Mouse (Mus musculus): Measurements from ENCODE around the gene Fry. TPM values are rescaled to one million over a fixed set of nuclear protein-coding genes. Genes with fewer than 3 reads are reported as not detected.

Gene Fry
- polyA plus RNA-seq, 1 experiment from 2014 or later, result 11.1 TPM

GRCm38 (mm10) chr5:150176251-150177015 lies 58.0 kb downstream of the Fry start:
- Histone ChIP-seq H3K27me3 (no peaks in the 10 kb centered on the region), H3K27ac (no peak overlapping the region), H3K4me1 (0 out of 2 replicates have a peak, but pooled peaks cover 4% of the 10 kb centered on the region), H3K9ac (no peak overlapping the region), H3K9me3 (no peaks in the 10 kb centered on the region), H3K4me3 (no peak overlapping the region), H3K36me3 (no peaks in the 10 kb centered on the region), H3K4me2 (no peak overlapping the region)
- 87% methylated on average over 13 of the region's 13 CpGs for WGBS
- no peak for ATAC-seq (ENCODE audit: insufficient number of reproducible peaks, insufficient read depth, low FRiP score, low TSS enrichment, low read depth)

- H3K36me3 ChIP-seq, result no peaks in the 10 kb centered on the region
- no peak overlapping the region for H3K9ac ChIP-seq
- WGBS, result 87% methylated on average over 1 of the region's 1 CpGs
- no peaks in the 10 kb centered on the region for H3K4me1 ChIP-seq
- no peaks in the 10 kb centered on the region for H3K27me3 ChIP-seq
- H3K9me3 ChIP-seq, result no peaks in the 10 kb centered on the region
- ATAC-seq (ENCODE audit: insufficient number of reproducible peaks, insufficient read depth, low FRiP score, low TSS enrichment, low read depth), result no peak
- H3K4me3 ChIP-seq, result no peak overlapping the region
- H3K4me2 ChIP-seq, result no peak overlapping the region
- no peak overlapping the region for H3K27ac ChIP-seq
Observed at GRCm38 (mm10) chr5:150177757-150178156, 59.3 kb downstream of the Fry start.

GRCm38 (mm10) chr5:150178194-150178801 lies 59.9 kb downstream of the Fry start:
- no peaks in the 10 kb centered on the region for H3K9me3 ChIP-seq
- WGBS, result 85% methylated on average over 2 of the region's 2 CpGs
- no peaks in the 10 kb centered on the region for H3K4me1 ChIP-seq
- ATAC-seq (ENCODE audit: insufficient number of reproducible peaks, insufficient read depth, low FRiP score, low TSS enrichment, low read depth), result no peak
- no peak overlapping the region for H3K9ac ChIP-seq
- no peak overlapping the region for H3K4me2 ChIP-seq
- H3K27ac ChIP-seq, result no peak overlapping the region
- H3K27me3 ChIP-seq, result no peaks in the 10 kb centered on the region
- no peak overlapping the region for H3K4me3 ChIP-seq
- H3K36me3 ChIP-seq, result no peaks in the 10 kb centered on the region

- Histone ChIP-seq H3K4me2 (no peak overlapping the region), H3K4me3 (no peak overlapping the region), H3K27ac (no peak overlapping the region), H3K9ac (no peak overlapping the region), H3K36me3 (no peaks in the 10 kb centered on the region), H3K27me3 (no peaks in the 10 kb centered on the region), H3K4me1 (no peaks in the 10 kb centered on the region), H3K9me3 (no peaks in the 10 kb centered on the region)
- ATAC-seq (ENCODE audit: insufficient number of reproducible peaks, insufficient read depth, low FRiP score, low TSS enrichment, low read depth), result no peak
- 69% methylated on average over 1 of the region's 1 CpGs for WGBS
Observed at GRCm38 (mm10) chr5:150180985-150181607, 62.7 kb downstream of the Fry start.

- Histone ChIP-seq H3K4me2 (no peak overlapping the region), H3K27ac (no peak overlapping the region), H3K9me3 (no peaks in the 10 kb centered on the region), H3K9ac (no peak overlapping the region), H3K27me3 (no peaks in the 10 kb centered on the region), H3K4me1 (no peaks in the 10 kb centered on the region), H3K4me3 (no peak overlapping the region), H3K36me3 (no peaks in the 10 kb centered on the region)
- ATAC-seq (ENCODE audit: insufficient number of reproducible peaks, insufficient read depth, low FRiP score, low TSS enrichment, low read depth), result no peak
- WGBS, result 74% methylated on average over 3 of the region's 3 CpGs
Observed at GRCm38 (mm10) chr5:150184959-150185358, 66.5 kb downstream of the Fry start.

GRCm38 (mm10) chr5:150186121-150186520 lies 67.7 kb downstream of the Fry start:
- H3K4me2 ChIP-seq, result no peak overlapping the region
- no peak for ATAC-seq (ENCODE audit: insufficient number of reproducible peaks, insufficient read depth, low FRiP score, low TSS enrichment, low read depth)
- H3K27ac ChIP-seq, result no peak overlapping the region
- H3K4me1 ChIP-seq, result no peaks in the 10 kb centered on the region
- H3K4me3 ChIP-seq, result no peak overlapping the region
- no peak overlapping the region for H3K9ac ChIP-seq
- 91% methylated on average over 4 of the region's 4 CpGs for WGBS
- no peaks in the 10 kb centered on the region; the same call in 1 of the 2 replicates for H3K9me3 ChIP-seq
- no peaks in the 10 kb centered on the region for H3K36me3 ChIP-seq
- H3K27me3 ChIP-seq, result no peaks in the 10 kb centered on the region

GRCm38 (mm10) chr5:150186676-150187075 lies 68.2 kb downstream of the Fry start:
- Histone ChIP-seq H3K36me3 (no peaks in the 10 kb centered on the region), H3K9ac (no peak overlapping the region), H3K27me3 (no peaks in the 10 kb centered on the region), H3K9me3 (no peaks in the 10 kb centered on the region; the same call in 1 of the 2 replicates), H3K4me1 (no peaks in the 10 kb centered on the region), H3K4me2 (no peak overlapping the region), H3K27ac (no peak overlapping the region), H3K4me3 (no peak overlapping the region)
- ATAC-seq (ENCODE audit: insufficient number of reproducible peaks, insufficient read depth, low FRiP score, low TSS enrichment, low read depth), result no peak
- 92% methylated on average over 4 of the region's 4 CpGs for WGBS

GRCm38 (mm10) chr5:150188031-150188430 lies 69.6 kb downstream of the Fry start:
- Histone ChIP-seq H3K27ac (no peak overlapping the region), H3K9ac (no peak overlapping the region), H3K4me1 (no peaks in the 10 kb centered on the region), H3K4me2 (no peak overlapping the region), H3K4me3 (no peak overlapping the region), H3K9me3 (no peaks in the 10 kb centered on the region; the same call in 1 of the 2 replicates), H3K27me3 (no peaks in the 10 kb centered on the region), H3K36me3 (no peaks in the 10 kb centered on the region)
- no peak for ATAC-seq (ENCODE audit: insufficient number of reproducible peaks, insufficient read depth, low FRiP score, low TSS enrichment, low read depth)
- WGBS, result 79% methylated on average over 4 of the region's 4 CpGs

- H3K27me3 ChIP-seq, result peaks cover 5% of the 10 kb centered on the region; the same call in 1 of the 2 replicates
- no peak overlapping the region for H3K9ac ChIP-seq
- no peaks in the 10 kb centered on the region; the same call in 1 of the 2 replicates for H3K9me3 ChIP-seq
- no peak for ATAC-seq (ENCODE audit: insufficient number of reproducible peaks, insufficient read depth, low FRiP score, low TSS enrichment, low read depth)
- no peak overlapping the region for H3K4me3 ChIP-seq
- no peak overlapping the region for H3K27ac ChIP-seq
- no peak overlapping the region for H3K4me2 ChIP-seq
- H3K4me1 ChIP-seq, result 0 out of 2 replicates have a peak, but pooled peaks cover 5% of the 10 kb centered on the region
- no peaks in the 10 kb centered on the region for H3K36me3 ChIP-seq
- WGBS, result 93% methylated on average over 4 of the region's 4 CpGs
Observed at GRCm38 (mm10) chr5:150190454-150191358, 72.3 kb downstream of the Fry start.

GRCm38 (mm10) chr5:150195514-150196210 lies 77.2 kb downstream of the Fry start:
- H3K9ac ChIP-seq, result peak overlapping the region; percentile 49; the same call in 1 of the 2 replicates

More at GRCm38 (mm10) chr5:150195514-150196210, 77.2 kb downstream of the Fry start:
- Histone ChIP-seq H3K27me3 (peaks cover 5% of the 10 kb centered on the region; the same call in 1 of the 2 replicates), H3K4me3 (peak overlapping the region; percentile 42), H3K4me2 (peak overlapping the region; percentile 71), H3K9me3 (no peaks in the 10 kb centered on the region; the same call in 1 of the 2 replicates), H3K27ac (peak overlapping the region; percentile 44), H3K4me1 (peaks cover 22% of the 10 kb centered on the region), H3K36me3 (no peaks in the 10 kb centered on the region)
- WGBS, result 3% methylated on average over 22 of the region's 22 CpGs
- ATAC-seq (ENCODE audit: insufficient number of reproducible peaks, insufficient read depth, low FRiP score, low TSS enrichment, low read depth), result 0 out of 2 replicates have a peak, but pooled peaks have one; percentile 43

Data from embryonic facial prominence, embryonic 13.5 days (tissue).